Mouse (Mus musculus): Measurements from ENCODE around the gene Wipf2.
"Not testable (repeated sequence)": the region's sequence is repeated elsewhere in the genome, so short reads cannot be mapped to it uniquely, and the experiment has no call there.

Gene Wipf2

DNA sequence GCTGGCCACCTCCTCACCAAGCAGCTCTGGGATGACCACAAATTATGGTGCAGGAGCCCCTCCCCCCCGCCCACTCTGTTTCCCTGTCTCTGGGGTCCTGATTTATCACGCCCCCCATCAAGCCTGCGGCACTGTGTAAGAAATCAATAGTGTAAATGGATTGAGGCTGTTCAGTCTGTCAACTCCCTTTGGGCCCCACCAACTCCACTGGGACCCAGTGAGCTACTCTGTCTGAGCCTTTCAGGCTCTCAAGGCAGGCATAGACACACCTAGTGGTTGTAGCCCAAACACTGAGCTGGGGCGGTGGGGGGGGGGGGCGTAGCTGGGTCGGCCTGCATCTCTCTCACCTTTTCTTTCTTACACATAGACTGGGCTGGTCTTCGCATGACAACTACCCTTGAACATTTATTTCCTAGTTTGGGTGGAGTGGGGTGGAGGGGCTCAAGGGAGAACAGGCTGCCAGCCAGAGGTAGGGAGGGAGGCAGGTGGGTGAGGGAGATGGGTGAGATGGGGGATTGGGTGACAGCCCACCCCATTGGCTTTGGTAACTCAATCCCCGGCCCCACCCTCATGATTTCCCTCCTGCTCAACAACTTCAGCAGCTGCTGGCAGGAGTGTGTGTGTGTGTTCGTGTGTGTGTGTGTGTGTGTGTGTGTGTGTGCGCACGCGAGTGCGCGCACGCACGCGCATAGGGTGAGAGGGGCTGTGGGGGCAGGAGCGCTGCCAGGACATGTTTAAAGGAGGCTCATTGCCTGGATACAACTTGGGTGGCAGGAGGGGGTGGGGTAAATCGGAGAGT is 69.1 kb downstream of the Wipf2 start:
- DNase-seq = peak; percentile 16 to 50

DNA sequence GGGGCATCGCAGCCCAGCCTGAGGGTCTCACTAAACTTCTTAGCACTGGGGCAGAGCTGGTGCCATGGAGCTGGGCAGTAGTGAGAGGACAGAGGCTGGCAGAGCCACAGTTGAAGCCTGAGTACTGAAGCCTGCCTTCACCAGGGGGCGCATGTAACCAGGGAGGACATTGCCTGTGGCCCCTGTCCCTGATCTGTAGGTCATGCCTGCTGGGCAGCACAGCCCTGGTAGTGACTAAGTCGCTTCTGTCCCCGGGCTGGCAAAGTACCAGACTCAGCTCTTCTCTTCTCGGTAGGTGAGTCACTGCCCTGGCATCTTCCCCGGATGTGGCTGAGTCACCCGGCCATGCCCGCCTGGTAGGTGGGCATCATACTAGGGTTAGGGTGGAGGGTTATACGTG is 69.7 kb downstream of the Wipf2 start:
- peak; percentile 87 to 96 for DNase-seq

DNA sequence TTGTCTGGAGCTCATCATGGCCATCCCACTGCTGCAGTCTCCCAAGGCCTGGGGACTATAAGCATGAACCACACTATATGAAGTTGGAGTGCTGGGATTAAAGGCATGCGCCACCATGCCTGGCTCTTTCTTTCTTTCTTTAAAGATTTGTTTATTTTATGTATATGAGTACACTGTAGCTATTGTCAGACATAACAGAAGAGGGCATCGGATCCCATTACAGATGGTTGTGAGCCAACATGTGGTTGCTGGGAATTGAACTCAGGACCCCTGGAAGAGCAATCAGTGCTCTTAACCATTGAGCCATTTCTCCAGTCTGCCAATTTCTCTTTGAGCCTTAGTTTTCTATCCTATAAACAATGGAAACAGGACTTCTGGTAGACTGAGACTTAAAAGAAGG is 70.4 kb downstream of the Wipf2 start:
- DNase-seq = not testable (repeated sequence)

DNA sequence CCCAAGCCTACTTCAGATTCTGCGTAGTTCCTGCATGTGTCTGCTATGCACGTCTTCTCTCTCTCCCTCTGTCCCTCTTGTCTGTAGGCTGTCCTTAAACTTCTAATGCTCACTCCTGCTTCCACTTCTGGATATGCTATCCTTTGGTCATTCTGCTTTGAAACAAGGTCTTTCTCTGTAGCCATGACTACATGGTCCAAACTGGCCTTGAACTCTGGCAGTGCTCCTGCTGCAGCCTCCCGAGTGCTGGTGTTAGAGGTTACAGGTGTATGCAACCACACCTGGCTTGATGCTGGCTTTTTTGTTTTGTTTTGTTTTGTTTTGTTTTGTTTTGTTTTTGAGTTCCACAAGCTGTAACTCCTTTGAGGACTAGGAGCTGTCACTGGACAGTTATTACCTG is 70.9 kb downstream of the Wipf2 start:
- DNase-seq = no peak

DNA sequence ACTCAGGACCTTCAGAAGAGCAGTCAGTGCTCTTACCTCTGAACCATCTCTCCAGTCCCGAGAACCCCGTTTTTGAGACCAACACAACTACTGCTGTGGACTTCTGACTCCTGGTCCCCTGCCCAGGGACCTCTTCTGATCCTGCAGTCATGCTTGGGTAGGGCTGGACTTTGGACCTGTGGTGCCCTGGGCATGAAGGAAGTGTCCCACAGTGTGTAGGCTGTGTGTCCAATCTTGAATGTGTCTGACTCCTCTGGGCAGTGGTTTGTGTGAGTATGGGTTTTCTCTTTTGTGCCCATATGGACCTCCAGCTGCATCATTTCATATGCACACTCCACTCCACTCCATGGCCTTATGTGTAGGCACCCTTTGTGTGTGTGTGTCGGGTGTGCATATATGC is 71.7 kb downstream of the Wipf2 start:
- no peak for DNase-seq

DNA sequence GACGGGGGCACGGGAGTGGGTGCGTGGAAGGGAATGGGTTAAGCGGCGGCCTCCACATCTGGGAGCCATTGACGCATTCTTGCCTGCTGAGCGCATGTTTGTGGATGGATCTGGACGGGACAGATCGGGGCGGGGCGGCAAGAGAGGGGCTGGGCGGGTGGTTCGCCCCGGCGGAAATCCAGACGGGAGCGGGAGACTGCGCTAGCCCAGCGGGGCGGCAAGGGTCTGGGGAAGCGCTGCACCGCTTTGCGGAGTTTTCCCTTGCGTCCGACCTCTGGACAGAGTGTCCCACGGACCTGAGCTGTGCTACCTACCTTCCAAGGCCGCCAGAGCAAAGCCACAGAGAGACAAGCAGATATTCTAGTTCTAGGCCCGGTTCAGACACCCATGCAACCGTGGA is 72.7 kb downstream of the Wipf2 start:
- peak in 1 of 2 experiments; percentile 47 for DNase-seq

DNA sequence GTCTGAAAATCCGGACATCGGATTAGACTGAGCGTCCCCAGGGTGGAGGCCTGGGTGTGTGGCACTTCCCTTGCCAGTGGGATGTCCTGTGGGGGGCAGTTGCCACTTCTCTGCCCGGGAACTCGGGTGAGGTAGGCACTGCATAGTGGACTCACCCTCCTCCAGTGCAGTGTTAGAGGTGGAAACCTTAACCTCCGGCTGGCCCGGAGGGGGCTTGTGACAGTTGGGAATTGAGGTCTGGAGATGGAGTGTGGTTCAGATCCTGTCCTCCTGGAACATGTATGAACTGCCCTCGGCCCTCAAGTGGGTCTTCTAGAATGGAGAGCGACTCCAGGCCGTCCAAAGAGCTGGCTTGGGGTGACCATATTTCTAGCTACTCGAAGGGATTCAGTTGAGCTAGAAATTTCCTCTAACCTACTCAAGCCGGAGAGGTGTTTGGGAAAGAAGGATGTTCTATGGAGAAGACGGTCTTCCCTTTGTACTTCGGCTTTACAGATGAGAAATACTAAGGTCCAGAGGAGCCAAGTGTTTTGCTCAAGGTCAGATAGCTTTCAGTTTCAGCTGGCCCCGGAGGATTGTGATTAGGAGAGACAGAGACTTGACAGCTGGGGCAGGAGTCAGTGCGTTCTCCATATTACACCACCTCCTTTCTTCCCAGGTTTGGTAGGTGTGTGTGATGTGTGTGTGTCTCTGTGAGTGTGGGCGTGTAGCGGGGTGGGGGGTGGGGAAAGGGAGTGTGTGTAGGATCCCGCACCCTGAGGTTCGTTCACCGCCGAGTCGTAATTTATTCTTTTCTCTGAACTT is 73.4 kb downstream of the Wipf2 start:
- peak in 1 of 2 experiments; percentile 39 for DNase-seq

DNA sequence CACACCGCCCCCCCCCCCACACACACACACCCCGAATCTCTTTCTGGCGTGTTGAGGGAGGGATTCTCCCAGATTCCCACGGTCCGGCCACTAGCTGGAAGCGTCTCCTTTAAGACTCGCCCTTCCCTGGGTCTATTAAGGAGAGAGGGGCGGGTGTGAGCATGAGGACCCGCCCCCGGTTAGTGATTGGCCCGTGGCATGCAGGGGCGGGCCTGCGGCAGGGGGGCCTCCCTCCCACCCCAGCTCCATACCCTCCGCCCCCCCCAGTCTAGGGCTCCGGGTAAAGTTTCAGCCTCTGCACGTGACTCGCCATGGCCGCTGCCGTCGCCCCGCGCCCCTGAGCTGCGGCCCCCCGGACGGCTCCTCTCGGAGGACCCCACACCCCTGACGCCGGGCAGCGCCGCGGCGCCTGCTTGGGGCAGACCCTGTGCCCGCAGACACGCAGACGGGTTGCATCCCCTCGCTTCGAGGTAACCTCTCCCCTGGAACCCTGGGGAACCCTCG is 74.0 kb downstream of the Wipf2 start:
- DNase-seq = peak; percentile 69 to 86

DNA sequence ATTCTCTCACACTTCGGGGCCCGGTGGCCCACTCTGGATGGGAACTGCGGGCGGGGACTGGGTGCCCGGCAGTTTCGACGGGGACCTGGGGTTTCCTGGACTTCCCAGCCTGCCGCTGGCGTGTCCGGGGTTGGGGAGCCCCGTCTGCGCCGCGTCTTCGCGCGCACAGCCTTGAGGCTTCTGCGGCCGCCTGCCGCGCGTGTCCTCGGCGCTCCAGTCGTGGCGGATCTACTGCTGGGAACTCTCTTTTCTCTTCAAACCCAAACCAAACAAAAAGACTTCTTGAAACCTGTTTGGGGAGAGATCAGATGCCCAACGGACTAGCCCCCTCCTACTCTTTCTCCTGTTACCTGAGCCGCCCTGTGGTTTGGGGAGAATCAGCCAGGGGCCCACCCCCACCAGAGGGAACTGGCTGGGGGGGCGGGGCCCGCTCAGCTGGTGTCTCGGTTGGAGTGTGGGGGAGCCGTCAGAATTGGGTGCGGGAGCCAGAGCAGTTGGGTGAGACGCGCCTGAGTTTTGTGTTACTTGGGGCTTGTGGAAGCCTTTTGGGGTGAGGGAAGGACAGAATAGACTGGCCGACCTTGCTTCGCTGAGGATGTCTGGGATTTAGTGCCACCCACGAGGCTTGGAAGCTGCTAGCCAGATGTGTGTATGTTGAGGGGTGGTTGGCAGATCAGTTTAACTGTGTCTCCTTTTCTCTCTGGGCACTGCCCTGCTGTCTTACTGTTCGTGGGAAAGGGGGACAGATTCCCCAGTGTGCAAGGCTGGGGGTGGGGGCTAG is 74.7 kb downstream of the Wipf2 start:
- peak; percentile 42 to 57 for DNase-seq

DNA sequence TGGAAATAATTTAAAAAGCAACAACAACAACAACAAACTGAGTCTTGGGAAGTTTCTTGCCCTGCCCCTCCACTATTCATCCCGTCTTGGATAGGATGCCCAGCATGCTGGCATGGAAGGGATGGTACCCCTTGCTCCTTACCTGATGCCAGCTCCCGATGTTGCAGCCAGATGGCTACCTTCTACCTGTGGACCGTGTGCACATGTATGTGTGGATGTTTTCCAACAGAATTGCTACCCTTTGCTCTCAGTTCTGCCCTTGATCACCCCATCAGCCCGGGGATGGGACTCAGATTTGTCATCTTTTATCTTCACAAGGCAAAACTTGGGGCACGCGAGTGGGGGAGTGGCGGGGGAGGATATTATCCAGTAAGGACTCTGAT is 75.3 kb downstream of the Wipf2 start:
- DNase-seq = peak in 1 of 2 experiments; percentile 27

DNA sequence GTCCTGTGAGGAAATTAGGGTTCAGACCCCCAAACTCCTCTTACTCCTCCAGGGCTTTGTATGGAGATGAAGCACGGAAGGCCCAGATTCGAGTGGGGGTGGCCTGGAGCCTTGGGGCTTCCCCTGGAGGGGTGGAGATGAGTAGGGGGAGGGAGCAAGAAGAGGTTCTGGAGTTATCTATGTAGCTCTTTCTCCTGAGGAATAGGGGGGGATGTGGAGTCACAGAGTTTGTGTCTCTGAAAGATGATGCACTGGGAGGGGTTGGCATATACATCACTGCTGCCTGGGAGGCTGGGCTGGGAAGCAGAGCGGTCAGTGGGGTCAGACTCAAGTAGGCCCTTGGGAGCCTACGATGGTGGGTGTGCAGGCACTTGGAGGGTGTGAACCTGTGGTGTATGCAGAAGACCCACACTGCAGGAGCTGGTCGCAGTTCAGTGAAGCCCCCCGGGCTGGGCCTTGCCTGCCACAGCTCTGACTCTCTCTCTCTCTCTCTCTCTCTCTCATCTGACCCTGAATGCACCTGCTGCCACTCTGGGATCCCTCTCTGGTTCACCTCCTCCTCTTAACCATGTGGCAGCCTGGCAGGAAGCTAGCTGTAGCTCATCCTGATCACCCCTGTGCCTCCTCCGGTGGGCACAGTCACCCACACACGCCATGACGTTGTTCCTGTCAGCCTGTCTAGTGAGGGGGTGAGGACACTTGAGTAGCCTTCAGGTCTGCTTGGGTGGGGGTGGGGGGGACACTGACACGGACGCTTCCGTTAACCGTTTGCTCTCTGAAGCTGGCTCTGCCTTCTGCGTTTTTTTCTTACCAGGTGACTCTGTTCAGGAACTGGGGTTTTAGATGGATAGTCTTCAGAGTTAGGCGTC is 75.9 kb downstream of the Wipf2 start:
- peak; percentile 45 to 50 for DNase-seq

DNA sequence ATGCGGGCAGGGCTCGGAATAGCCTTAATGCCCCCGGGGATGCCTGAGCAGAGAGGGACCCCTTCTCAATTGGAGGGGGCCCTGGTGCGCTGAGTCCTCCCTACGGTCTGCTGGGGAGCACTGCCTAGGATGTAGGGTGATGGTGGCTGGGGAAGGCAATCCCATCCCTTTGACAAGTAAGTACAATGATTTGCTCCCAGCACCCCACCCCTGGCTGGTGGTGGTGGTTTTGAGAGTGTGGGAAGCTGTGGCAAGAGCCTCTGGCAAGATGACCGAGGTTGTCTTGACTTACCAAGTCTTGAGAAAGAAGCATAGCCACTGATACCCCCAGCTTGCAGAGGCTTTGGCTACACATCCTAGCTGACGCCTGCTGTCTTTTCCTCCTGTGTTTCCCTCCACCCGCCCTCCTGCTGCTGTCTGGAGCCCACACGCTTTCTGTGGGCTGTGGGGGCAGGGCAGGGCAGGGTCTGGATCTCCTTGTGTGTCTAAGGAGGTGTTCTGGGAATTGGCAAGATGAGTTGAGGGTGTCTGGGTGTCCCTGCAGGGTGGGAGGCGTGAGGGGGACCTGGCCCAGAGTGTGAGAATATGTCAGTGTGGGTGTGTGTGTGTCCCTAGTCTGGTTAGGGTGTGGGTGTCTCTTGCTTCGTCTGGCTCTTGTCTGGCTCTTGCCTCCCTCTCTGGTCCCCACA is 76.7 kb downstream of the Wipf2 start:
- DNase-seq = peak; percentile 39 to 50

DNA sequence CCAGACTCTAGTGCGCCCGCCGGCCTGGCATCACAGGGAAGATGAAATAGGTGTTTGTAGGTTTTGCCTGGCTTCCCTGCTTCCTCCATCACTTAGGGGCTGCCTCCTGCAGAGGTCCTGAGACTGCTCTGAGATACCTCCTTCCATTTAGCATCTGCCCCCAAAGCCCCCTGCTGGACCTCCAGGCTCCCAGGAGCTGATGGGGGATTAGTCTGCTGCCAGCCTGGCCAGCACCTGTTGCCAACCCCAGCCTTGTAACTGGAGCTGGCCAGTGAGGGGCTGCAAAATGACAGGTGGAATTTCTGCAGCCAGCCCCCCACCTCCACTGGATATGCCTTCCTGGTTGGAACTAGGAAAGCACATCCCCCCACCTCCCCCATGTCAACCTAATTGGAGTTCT is 77.3 kb downstream of the Wipf2 start:
- peak; percentile 54 to 62 for DNase-seq

DNA sequence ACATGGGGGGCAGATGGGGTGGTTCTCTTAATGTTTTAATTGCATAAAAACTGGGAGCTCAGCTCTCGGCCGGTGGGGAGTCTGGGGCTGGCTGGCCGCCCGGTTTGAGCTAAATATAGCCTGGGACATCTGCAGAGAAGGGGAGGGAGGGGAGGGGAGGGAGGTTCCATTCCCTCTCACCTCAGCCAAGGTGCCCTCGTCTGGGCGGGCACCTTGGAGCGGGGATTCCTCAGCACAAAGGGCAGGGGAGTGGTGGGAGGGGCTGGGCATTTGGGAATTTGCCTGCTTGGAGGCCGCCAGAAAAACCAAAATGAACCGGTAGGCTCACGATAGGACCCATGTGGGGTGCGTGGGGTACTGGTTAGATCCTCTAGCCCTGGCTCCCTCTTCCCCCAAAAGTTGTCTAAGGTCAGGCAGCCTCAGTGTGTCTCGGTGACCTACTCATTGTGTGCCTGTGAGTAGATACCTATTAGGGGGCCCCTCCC is 77.9 kb downstream of the Wipf2 start:
- peak; percentile 90 to 94 for DNase-seq

DNA sequence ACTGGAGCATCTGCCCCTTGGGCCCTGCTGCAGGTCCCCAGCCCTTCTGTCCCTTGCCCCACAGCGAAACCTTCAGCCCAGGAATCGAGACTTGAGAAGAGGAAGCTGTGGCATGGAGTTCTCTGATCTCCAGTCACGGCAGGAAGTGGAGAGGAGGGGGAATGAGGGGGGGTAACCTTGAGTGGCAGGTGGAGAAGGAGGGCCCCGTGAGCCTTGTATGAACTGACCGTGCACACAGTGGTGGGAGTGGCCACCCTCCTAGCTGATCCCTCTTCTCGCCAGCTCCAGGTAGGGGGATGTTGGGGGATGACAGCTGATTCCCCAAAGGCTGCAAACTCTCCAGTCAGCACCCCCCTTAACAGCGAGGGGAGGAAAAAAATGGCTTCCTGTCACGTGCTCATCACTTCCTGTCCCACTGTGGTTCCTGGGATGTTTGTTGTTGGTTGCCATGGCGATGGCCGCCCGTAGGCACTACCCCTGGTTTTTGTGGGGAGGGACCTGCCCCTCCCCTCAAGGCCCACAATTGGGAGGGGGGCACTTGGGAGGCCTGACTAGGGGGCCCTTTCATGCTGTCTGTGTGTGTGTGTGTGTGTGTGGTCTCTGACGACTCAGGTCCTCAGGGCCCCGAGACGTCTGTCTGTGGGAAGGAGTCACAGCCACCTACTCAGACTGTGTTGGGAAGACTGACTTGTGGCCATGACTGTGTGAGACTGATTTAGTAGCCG is 78.5 kb downstream of the Wipf2 start:
- peak in 1 of 2 experiments; percentile 60 for DNase-seq

DNA sequence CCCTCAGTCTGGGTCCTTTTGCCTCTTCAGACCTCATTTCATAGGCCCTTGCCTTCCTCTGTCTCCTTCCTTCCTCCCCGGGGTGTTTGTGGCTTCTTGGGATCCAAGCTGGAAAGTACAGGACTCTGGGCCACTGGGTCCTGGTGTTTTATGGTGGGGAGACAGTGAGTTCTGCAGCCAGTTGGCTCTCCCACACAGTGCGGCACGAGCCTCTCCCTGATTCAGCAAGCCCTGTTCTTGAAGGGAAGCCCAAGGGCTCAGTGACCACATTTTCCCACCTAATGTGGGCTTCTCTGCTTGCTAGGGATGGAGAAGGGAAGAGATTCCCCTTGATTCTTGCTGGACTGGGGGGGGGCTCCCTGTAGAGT is 79.1 kb downstream of the Wipf2 start:
- DNase-seq = no peak

DNA sequence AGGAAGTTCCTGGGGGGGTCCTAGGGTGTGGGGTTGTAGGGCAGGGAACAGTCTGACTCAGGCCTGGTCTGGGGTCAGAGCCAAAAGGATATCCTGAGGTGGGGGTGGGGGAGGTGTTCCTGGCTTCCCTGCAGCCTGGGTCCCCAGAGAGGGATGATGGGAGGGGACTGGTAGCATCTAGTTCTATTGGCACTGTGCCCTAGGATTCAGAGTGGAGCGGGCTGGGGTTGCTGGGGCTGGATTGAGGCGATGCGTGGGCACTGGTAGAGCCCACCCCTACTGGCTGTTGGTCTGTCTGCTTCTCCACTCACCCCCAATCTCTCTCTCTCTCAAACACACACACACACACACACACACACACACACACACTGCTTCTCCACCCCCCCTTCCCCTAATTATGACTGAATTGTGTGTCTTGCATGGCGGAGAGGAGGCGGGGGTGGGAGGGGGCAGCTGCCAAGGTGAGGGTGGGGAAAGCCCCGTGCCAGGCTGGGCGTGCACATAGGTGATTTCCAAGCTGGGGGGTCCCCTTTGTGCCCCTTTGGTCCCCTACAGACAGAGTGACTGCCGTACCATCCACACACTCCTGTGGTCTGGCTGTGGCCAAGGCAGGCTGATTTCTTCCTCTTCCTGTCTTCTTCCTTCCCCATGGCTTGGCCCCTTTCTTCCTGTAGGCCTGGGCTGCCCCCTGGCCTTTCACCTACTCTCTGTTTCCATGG is 79.6 kb downstream of the Wipf2 start:
- DNase-seq = peak in 1 of 2 experiments; percentile 17

DNA sequence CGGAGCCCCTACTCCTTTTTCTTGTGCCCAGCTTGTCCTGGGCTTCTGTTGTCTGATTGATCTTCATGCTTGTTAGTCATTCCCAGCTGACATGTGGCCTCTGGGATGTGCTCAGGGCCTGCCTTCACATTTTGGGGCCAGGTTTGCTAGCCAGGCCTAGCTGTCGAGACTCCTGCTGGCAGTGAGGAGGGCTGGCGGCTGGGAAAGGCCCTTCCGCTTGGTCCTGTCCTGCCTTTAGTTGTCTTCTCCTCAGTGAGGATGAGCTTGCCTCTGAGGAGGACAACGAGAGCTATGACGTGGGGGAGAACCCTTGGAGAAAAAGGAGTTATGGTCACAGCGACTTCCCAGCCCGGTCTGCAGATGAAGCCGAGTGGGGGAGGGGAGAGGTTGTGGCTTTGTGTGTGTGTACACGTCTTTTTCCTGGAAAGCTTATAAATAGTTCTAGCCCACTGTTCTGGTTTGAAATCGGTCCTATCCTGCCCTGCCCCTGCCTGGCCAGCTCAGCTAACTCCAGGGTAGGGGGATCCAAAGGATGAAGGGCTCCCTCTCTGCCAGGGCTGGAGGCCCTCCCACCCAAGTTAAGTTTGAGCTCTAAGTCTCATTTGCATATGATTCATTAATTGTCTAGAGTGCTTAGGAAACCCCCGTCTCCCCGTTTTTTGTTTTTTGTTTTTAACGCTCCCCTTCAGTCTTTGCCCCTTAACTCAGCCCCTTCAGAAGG is 80.5 kb downstream of the Wipf2 start:
- peak in 1 of 2 experiments; percentile 43 for DNase-seq

Data from cerebellum, postnatal 25 days (tissue).